Mouse (Mus musculus) kidney, embryonic 15.5 days (tissue): Measurements from ENCODE around the gene Mid1. TPM values are rescaled to one million over a fixed set of nuclear protein-coding genes. Genes with fewer than 3 reads are reported as not detected.
"Not testable (repeated sequence)": the region's sequence is repeated elsewhere in the genome, so short reads cannot be mapped to it uniquely, and the experiment has no call there.

Source experiments
- ATAC-seq: fragments of 200-750 bp; cut with Nextera tagmentation; replicated peaks from 2 replicates; pipeline ENCODE4 v1.8.0; 2017; ENCODE audit warnings: moderate TSS enrichment; ENCODE audit not compliant: low FRiP score
- H3K27ac ChIP-seq: fragments of 300-500 bp; sonication (generic); 2 replicates; pipeline ENCODE4 v1.5.1; 2015; ENCODE audit warnings: mild to moderate bottlenecking, inconsistent platforms
- H3K27me3 ChIP-seq: fragments of 300-500 bp; sonication (generic); 2 replicates; pipeline ENCODE4 v1.6.1; 2015; ENCODE audit warnings: inconsistent platforms
- H3K36me3 ChIP-seq: fragments of 300-500 bp; sonication (generic); 2 replicates; pipeline ENCODE4 v1.6.1; 2015; ENCODE audit warnings: inconsistent platforms
- H3K4me1 ChIP-seq: fragments of 300-500 bp; sonication (generic); 2 replicates; pipeline ENCODE4 v1.6.1; 2015; ENCODE audit warnings: inconsistent platforms
- H3K4me2 ChIP-seq: fragments of 300-500 bp; sonication (generic); 2 replicates; pipeline ENCODE4 v1.6.1; 2015; ENCODE audit warnings: moderate library complexity, mild to moderate bottlenecking, inconsistent platforms
- H3K4me3 ChIP-seq: fragments of 300-500 bp; sonication (generic); replicated peaks from 2 replicates; pipeline ENCODE4 v1.5.1; 2015; ENCODE audit warnings: mild to moderate bottlenecking, inconsistent platforms
- H3K9ac ChIP-seq: fragments of 300-500 bp; sonication (generic); 2 replicates; pipeline ENCODE4 v1.6.1; 2015; ENCODE audit warnings: mild to moderate bottlenecking, inconsistent platforms
- H3K9me3 ChIP-seq: fragments of 300-500 bp; sonication (generic); replicated peaks from 2 replicates; pipeline ENCODE4 v1.6.1; 2016; ENCODE audit warnings: inconsistent platforms
- WGBS: fragments of 180-500 bp; shearing (Covaris S2); methylation state at CpG from one replicate; pipeline ENCODE4 v1.1.7; 2015; ENCODE audit warnings: mixed read lengths; 5-methylcytosine and 5-hydroxymethylcytosine counted together
- polyA plus RNA-seq: library from polyadenylated mRNA; unstranded; fragments of >200 nt; fragmentation: Nextera tagmentation; extraction: Ambion mirVana; gene quantifications from 2 replicates; pipeline ENCODE4 v1.2.1, GENCODE M21; 2015

Gene Mid1
- polyA plus RNA-seq, 1 experiment from 2014 or later: 11.4 TPM

GRCm38 (mm10) chrX:169984331-169984730 is 299.3 kb downstream of the Mid1 start:
- 84% methylated on average over 7 of the region's 7 CpGs for WGBS
- not testable (repeated sequence) for H3K4me1 ChIP-seq, H3K27me3 ChIP-seq, H3K27ac ChIP-seq, H3K4me3 ChIP-seq, ATAC-seq, H3K4me2 ChIP-seq, H3K9ac ChIP-seq
- Histone ChIP-seq H3K9me3 (peaks cover 48% of the 10 kb centered on the region), H3K36me3 (peaks cover 85% of the 10 kb centered on the region)

GRCm38 (mm10) chrX:169984853-169985252 is 299.9 kb downstream of the Mid1 start:
- peaks cover 84% of the 10 kb centered on the region for H3K36me3 ChIP-seq
- H3K27me3 ChIP-seq, H3K27ac ChIP-seq, H3K4me2 ChIP-seq, ATAC-seq, H3K4me1 ChIP-seq, H3K9ac ChIP-seq, H3K4me3 ChIP-seq: not testable (repeated sequence)
- H3K9me3 ChIP-seq: peaks cover 51% of the 10 kb centered on the region
- 91% methylated on average over 21 of the region's 21 CpGs for WGBS

- not testable (repeated sequence) for H3K4me3 ChIP-seq, H3K4me2 ChIP-seq, H3K9ac ChIP-seq, H3K4me1 ChIP-seq, H3K27me3 ChIP-seq, H3K27ac ChIP-seq
- 84% methylated on average over 18 of the region's 18 CpGs for WGBS
- peaks cover 82% of the 10 kb centered on the region for H3K36me3 ChIP-seq
- peak; percentile 7; the same call in 1 of the 2 replicates for ATAC-seq
- peaks cover 55% of the 10 kb centered on the region for H3K9me3 ChIP-seq
Observed at GRCm38 (mm10) chrX:169985796-169986195, 300.8 kb downstream of the Mid1 start.

GRCm38 (mm10) chrX:169986519-169987367 is 301.7 kb downstream of the Mid1 start:
- H3K27me3 ChIP-seq, H3K27ac ChIP-seq, H3K9ac ChIP-seq, H3K4me1 ChIP-seq: not testable (repeated sequence)
- peak; percentile 92 for ATAC-seq
- Histone ChIP-seq H3K9me3 (peaks cover 52% of the 10 kb centered on the region), H3K4me3 (peak overlapping the region; percentile 18), H3K4me2 (peak overlapping the region; percentile 40), H3K36me3 (peaks cover 73% of the 10 kb centered on the region)
- 54% methylated on average over 51 of the region's 51 CpGs for WGBS

GRCm38 (mm10) chrX:169987368-169987837 is 302.4 kb downstream of the Mid1 start:
- not testable (repeated sequence) for H3K4me1 ChIP-seq, H3K27ac ChIP-seq, H3K4me2 ChIP-seq, H3K4me3 ChIP-seq, H3K9ac ChIP-seq, H3K27me3 ChIP-seq
- peak; percentile 10 for ATAC-seq
- Histone ChIP-seq H3K36me3 (peaks cover 66% of the 10 kb centered on the region), H3K9me3 (peaks cover 52% of the 10 kb centered on the region)
- 87% methylated on average over 28 of the region's 28 CpGs for WGBS

DNA sequence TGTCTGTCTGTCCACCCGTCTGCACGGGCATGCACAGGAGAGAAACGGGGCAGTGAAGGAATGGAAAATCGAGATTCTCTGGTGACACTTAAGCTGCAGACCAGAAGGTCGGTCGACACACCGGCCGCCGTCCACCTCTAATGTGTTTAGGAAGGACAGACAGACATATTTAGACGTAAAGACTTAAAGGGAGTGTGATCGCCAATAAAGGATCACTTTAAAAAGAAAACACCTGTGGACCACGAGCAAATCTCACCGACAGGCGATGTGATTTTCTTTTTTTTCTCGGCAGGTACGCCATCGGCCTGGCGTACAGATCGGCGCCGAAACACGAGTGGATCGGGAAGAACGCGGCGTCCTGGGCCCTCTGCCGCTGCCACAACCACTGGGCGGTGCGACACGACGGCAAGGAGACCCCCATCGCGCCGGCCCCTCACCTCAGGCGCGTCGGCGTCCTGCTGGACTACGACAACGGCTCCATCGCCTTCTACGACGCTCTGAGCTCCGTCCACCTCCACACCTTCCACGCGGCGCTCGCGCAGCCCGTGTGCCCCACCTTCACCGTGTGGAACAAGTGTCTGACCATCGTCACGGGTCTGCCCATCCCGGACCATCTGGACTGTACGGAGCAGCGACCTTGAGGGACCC is 303.7 kb downstream of the Mid1 start:
- peak; percentile 10; the same call in 1 of the 2 replicates for ATAC-seq
- not testable (repeated sequence) for H3K4me3 ChIP-seq, H3K4me1 ChIP-seq, H3K27me3 ChIP-seq, H3K4me2 ChIP-seq, H3K27ac ChIP-seq, H3K9ac ChIP-seq
- Histone ChIP-seq H3K36me3 (peaks cover 53% of the 10 kb centered on the region), H3K9me3 (peaks cover 44% of the 10 kb centered on the region)
- 94% methylated on average over 56 of the region's 56 CpGs for WGBS

- not testable (repeated sequence) for H3K27ac ChIP-seq, H3K4me1 ChIP-seq, H3K4me3 ChIP-seq, H3K4me2 ChIP-seq, H3K27me3 ChIP-seq, H3K9ac ChIP-seq
- Histone ChIP-seq H3K9me3 (peaks cover 42% of the 10 kb centered on the region), H3K36me3 (peaks cover 48% of the 10 kb centered on the region)
- peak; percentile 5; the same call in 1 of the 2 replicates for ATAC-seq
- 85% methylated on average over 8 of the region's 8 CpGs for WGBS
Observed at GRCm38 (mm10) chrX:169989219-169989595, 304.2 kb downstream of the Mid1 start.

GRCm38 (mm10) chrX:169989691-169990631 is 305.0 kb downstream of the Mid1 start:
- not testable (repeated sequence) for H3K27ac ChIP-seq, H3K27me3 ChIP-seq, H3K4me2 ChIP-seq, ATAC-seq, H3K4me3 ChIP-seq, H3K9ac ChIP-seq, H3K4me1 ChIP-seq
- Histone ChIP-seq H3K36me3 (peaks cover 41% of the 10 kb centered on the region), H3K9me3 (peaks cover 37% of the 10 kb centered on the region)
- 78% methylated on average over 56 of the region's 56 CpGs for WGBS

DNA sequence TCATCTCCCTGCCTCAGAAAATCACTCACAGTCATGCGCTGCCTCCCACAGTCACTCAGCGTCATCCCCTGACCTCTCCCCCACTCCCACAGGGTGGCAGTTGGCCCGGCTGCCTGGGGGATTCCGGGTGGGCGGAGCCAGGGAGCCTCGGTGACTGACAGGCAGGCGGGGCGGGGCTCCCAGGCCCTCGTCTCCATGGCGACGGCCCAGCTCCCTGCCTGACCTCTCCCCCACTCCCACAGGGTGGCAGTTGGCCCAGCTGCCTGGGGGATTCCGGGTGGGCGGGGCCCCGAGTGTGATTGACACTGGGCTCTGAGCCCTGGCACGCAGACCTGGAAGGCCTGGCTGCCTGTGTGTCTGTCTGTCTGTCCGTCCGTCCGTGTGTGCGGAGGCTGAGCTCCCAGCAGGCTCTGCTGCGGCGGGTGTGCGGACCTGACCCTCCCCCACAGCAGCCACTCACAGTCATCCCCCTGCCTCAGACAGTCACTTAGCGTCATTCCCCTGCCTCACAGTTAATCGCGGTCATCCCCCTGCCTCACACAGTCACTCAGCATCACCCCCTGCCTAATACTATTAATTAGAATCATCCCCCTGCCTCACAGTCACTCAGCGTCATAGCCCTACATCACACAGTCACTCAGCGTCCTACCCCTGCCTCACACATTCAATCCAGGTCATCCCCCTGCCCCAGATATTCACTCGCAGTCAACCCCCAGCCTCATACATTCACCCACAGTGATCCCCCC is 306.3 kb downstream of the Mid1 start:
- Histone ChIP-seq H3K4me2 (peak overlapping the region; percentile 33; the same call in 1 of the 2 replicates), H3K9me3 (peaks cover 30% of the 10 kb centered on the region), H3K36me3 (peaks cover 31% of the 10 kb centered on the region), H3K4me3 (0 out of 2 replicates have a peak overlapping the region, but pooled peaks have one; percentile 17)
- H3K27ac ChIP-seq, H3K4me1 ChIP-seq, H3K27me3 ChIP-seq, H3K9ac ChIP-seq: not testable (repeated sequence)
- 11% methylated on average over 12 of the region's 28 CpGs for WGBS
- ATAC-seq: peak; percentile 19; the same call in 1 of the 2 replicates

DNA sequence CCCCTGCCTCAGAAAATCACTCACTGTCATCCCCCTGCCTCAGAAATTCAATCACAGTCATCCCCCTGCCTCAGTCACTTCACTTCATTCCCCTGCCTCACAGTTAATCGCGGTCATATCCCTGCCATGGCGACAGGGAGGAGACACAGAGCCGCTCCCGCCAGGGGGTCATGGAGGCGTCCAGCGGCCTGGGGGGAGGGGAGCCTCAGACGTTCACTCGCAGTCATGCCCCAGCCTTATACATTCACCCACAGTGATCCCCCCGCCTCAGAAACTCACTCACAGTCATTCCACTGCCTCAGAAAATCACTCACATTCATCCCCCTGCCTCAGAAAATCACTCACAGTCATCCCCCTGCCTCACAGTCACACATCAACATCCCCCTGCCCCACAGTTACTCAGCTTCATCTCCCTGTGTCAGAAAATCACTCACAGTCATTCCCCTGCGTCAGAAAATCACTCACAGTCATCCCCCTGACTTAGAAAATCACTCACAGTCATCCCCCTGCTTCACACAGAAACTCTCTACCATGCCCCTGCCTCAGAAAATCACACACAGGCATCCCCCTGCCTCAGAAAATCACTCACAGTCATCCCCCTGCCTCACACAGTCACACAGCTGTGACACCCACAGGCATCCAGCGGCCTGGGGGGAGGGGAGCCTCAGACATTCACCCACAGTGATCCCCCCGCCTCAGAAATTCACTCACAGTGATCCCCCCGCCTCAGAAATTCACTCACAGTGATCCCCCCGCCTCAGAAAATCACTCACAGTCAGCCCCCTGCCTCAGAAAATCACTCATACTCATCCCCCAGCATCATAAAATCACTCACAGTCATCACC is 307.3 kb downstream of the Mid1 start:
- WGBS: 13% methylated on average over 5 of the region's 15 CpGs
- not testable (repeated sequence) for H3K27me3 ChIP-seq, H3K4me2 ChIP-seq, ATAC-seq, H3K4me1 ChIP-seq, H3K9ac ChIP-seq, H3K27ac ChIP-seq, H3K4me3 ChIP-seq
- Histone ChIP-seq H3K36me3 (peaks cover 25% of the 10 kb centered on the region), H3K9me3 (peaks cover 25% of the 10 kb centered on the region)
